Mouse (Mus musculus): Measurements from ENCODE around the gene Gm3409. TPM values are rescaled to one million over a fixed set of nuclear protein-coding genes. Genes with fewer than 3 reads are reported as not detected.

The Gm3409 gene
- not detected for polyA plus RNA-seq (2017; shearing (Covaris generic))

DNA sequence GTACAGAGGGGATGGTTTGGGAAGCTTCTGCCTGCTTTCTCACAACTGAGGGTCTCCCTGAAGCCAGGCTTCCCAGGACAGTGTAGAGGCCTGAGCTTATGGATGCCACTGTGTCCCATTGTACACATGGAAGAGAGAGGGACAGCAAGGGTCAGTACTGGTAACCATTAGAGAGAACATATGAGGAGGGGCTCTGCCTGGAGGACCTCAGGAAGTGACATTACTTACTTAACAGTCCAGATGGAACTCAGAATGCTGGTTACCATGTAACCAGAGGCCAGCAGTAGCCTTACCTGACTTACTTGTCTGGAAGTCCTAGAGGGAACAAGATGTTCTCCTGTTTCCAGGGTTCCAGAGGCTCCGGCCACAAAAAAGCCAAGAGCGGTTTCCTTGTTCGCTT lies at the start of gene Gm3409:
TSS of gene Gm3409 (plus strand) at position 301 of the 400 bp plus-strand sequence.

DNA sequence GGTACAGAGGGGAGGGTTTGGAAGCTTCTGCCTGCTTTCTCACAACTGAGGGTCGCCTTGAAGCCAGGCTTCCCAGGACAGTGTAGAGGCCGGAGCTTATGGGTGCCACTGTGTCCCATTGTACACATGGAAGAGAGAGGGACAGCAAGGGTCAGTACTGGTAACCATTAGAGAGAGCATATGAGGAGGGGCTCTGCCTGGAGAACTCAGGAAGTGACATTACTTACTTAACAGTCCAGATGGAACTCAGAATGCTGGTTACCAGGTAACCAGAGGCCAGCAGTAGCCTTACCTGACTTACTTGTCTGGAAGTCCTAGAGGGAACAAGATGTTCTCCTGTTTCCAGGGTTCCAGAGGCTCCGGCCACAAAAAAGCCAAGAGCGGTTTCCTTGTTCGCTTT lies 46.4 kb upstream of the Gm3409 start, which contains the start of gene Gm6370:
TSS of gene Gm6370 (plus strand) at position 301 of the 400 bp plus-strand sequence.

DNA sequence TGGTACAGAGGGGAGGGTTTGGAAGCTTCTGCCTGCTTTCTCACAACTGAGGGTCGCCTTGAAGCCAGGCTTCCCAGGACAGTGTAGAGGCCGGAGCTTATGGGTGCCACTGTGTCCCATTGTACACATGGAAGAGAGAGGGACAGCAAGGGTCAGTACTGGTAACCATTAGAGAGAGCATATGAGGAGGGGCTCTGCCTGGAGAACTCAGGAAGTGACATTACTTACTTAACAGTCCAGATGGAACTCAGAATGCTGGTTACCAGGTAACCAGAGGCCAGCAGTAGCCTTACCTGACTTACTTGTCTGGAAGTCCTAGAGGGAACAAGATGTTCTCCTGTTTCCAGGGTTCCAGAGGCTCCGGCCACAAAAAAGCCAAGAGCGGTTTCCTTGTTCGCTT lies 35.3 kb upstream of the Gm3409 start, which contains the start of gene 4930449I24Rik:
TSS of gene 4930449I24Rik (plus strand) at position 301 of the 400 bp plus-strand sequence.

DNA sequence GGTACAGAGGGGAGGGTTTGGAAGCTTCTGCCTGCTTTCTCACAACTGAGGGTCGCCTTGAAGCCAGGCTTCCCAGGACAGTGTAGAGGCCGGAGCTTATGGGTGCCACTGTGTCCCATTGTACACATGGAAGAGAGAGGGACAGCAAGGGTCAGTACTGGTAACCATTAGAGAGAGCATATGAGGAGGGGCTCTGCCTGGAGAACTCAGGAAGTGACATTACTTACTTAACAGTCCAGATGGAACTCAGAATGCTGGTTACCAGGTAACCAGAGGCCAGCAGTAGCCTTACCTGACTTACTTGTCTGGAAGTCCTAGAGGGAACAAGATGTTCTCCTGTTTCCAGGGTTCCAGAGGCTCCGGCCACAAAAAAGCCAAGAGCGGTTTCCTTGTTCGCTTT lies 23.6 kb upstream of the Gm3409 start, which contains the start of gene Gm3402:
TSS of gene Gm3402 (plus strand) at position 301 of the 400 bp plus-strand sequence.

DNA sequence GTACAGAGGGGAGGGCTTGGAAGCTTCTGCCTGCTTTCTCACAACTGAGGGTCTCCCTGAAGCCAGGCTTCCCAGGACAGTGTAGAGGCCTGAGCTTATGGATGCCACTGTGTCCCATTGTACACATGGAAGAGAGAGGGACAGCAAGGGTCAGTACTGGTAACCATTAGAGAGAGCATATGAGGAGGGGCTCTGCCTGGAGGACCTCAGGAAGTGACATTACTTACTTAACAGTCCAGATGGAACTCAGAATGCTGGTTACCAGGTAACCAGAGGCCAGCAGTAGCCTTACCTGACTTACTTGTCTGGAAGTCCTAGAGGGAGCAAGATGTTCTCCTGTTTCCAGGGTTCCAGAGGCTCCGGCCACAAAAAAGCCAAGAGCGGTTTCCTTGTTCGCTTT lies 11.9 kb upstream of the Gm3409 start, which contains the start of gene Gm3404:
TSS of gene Gm3404 (plus strand) at position 301 of the 400 bp plus-strand sequence.

DNA sequence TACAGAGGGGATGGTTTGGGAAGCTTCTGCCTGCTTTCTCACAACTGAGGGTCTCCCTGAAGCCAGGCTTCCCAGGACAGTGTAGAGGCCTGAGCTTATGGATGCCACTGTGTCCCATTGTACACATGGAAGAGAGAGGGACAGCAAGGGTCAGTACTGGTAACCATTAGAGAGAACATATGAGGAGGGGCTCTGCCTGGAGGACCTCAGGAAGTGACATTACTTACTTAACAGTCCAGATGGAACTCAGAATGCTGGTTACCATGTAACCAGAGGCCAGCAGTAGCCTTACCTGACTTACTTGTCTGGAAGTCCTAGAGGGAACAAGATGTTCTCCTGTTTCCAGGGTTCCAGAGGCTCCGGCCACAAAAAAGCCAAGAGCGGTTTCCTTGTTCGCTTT lies 18.4 kb downstream of the Gm3409 start, which contains the start of gene Gm3415:
TSS of gene Gm3415 (plus strand) at position 301 of the 400 bp plus-strand sequence.

DNA sequence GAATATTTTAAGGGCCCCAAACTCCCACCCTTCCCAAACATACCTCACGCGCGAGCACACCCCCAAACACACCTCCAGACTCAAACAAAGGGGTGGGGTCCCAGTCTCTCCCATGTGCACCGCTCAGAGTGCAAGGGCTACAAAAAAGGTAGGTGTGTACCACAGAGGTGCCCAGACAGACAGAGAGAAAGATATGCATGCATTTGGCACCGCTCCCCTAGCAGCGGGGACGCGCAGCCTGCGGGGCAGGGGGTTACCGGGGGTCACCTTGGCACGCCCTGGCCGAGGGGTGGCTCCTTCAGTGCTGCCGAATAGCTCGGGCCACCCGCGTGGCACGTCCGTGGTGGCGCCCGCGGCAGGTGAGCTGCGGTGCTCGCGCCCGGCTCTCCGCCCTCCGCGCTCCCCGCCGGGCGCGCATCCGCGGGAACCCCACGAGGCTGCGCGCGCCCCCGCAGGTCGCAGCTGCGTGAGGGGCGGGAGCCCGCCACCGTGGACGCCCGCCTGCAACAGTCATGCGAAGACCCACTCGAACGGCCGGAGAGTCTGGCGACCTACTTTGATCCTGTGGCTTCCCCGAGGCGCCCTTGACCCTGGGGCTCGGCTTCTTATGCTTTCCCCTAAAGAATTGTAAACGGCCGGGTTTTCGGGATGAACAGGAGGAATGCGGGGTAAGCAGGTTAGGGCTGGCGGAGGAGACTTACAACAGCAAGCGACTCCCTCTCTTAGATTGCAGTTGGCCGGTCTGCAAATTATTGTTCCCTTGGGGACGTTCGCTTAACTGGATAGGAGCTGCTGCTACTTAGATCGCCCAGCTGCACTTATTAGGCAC lies 47.2 kb downstream of the Gm3409 start, which contains the start of gene Gpr12:
TSS of gene Gpr12 (minus strand) at position 762 of the 829 bp plus-strand sequence.

Other genes with a start within 250 kb of the Gm3409 start
- not detected for gene Wasf3, start 152.7 kb upstream of the Gm3409 start, polyA plus RNA-seq (2017; shearing (Covaris generic))
- not detected for gene Gm6408, start 55.7 kb upstream of the Gm3409 start, polyA plus RNA-seq (2017; shearing (Covaris generic))
- gene Gm6370, start 46.3 kb upstream of the Gm3409 start, polyA plus RNA-seq (2017; shearing (Covaris generic)) = not detected
- under 1 TPM in 1 of 2 experiments, not detected in 1; 0.18 TPM for gene 4930449I24Rik, start 35.2 kb upstream of the Gm3409 start, polyA plus RNA-seq (2017; shearing (Covaris generic))
- not detected for gene Gm3402, start 23.5 kb upstream of the Gm3409 start, polyA plus RNA-seq (2017; shearing (Covaris generic))
- gene Gm3404, start 11.8 kb upstream of the Gm3409 start, polyA plus RNA-seq (2017; shearing (Covaris generic)) = under 1 TPM in 1 of 2 experiments, not detected in 1; 0.52 TPM
- not detected for gene Gm3415, start 18.5 kb downstream of the Gm3409 start, polyA plus RNA-seq (2017; shearing (Covaris generic))
- gene Gpr12, start 47.6 kb downstream of the Gm3409 start, polyA plus RNA-seq (2017; shearing (Covaris generic)) = not detected